Mouse (Mus musculus): ENCODE results near the gene Slc6a13. TPM values are rescaled to one million over a fixed set of nuclear protein-coding genes. Genes with fewer than 3 reads are reported as not detected.

Slc6a13 gene
- 0.24 TPM for polyA plus RNA-seq (2017; shearing (Covaris generic))

DNA sequence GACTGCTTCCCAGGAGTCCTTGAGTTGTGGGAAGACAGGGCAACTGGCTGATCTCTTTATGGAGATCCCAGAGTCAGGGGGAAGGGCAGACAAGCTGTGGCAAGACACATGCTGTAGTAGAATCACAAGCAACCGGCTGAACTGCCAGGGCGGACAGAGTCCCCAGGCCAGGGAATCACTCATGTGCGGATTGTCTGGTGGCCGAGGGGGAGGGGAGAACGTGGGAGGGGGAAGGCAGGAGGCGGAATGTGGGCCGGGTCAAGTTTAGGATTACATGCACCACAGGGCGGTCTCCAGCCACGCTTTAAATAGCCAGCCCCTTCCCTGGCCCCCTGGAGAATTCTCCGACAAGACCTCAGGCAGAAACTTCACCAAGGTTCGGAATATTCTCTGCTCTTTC lies at the start of gene Slc6a13:
TSS of gene Slc6a13 (plus strand) at position 274 of the 400 bp plus-strand sequence.

DNA sequence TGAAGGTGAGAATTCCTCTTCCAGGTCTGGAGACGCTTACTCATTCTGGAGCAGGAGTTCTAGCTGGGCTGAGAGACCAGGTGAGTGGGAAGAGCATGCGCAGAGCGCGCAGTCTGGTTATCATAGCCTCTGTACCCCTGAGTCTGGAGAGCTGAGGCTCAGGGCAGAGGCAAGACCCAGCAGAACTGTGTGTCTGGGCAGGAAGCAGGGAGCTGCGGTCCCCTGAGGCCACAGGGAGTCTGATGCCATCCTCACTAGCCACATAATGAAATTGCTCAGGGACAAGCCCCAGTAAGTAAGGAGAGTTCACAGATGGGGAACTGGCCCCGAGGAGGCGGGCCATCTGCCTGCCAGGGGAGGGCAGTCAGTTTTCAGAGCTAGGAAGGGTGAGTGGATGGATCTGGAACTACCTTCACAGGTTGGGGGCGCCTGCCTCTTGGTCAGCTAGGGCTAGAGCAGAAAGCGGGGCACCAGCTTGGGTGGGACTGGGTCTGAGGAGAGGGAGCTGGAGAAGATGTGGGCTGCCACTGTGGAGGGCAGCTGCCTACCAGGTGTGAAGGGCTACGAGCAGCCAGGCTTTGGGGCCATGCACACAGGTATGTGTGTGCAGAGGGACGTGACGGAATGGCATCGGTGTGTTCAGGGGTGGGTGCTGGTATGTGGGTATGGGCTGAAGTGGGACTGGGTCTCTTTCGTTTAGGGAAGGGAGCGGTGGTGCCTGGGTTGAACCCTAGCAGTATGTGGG lies 43.2 kb downstream of the Slc6a13 start, which contains the start of gene Slc6a12:
TSS of gene Slc6a12 (plus strand) at position 51 of the 745 bp plus-strand sequence.

Other genes with a start within 250 kb of the Slc6a13 start
- gene Mical3, start 169.2 kb upstream of the Slc6a13 start, polyA plus RNA-seq (2017; shearing (Covaris generic)), result 8.2 TPM
- 13.5 TPM for gene Pex26, start 116.6 kb upstream of the Slc6a13 start, polyA plus RNA-seq (2017; shearing (Covaris generic))
- gene Tuba8, start 89.5 kb upstream of the Slc6a13 start, polyA plus RNA-seq (2017; shearing (Covaris generic)), result 0.37 TPM
- 121 TPM for gene Usp18, start 54.3 kb upstream of the Slc6a13 start, polyA plus RNA-seq (2017; shearing (Covaris generic))
- gene Slc6a12, start 42.8 kb downstream of the Slc6a13 start, polyA plus RNA-seq (2017; shearing (Covaris generic)), result not detected
- gene Iqsec3, start 173.5 kb downstream of the Slc6a13 start, polyA plus RNA-seq (2017; shearing (Covaris generic)), result not detected

Data from CD4-positive, CD25-positive, alpha-beta regulatory T cell, adult 9 weeks (primary cell).